Mouse (Mus musculus): Measurements from ENCODE around the gene Golt1b. TPM values are rescaled to one million over a fixed set of nuclear protein-coding genes. Genes with fewer than 3 reads are reported as not detected.
"Not testable (repeated sequence)": the region's sequence is repeated elsewhere in the genome, so short reads cannot be mapped to it uniquely, and the experiment has no call there.

The Golt1b gene
- total RNA-seq (2022), result 10 to 100 TPM; 13.9 to 18.7 (median 15.4) TPM

DNA sequence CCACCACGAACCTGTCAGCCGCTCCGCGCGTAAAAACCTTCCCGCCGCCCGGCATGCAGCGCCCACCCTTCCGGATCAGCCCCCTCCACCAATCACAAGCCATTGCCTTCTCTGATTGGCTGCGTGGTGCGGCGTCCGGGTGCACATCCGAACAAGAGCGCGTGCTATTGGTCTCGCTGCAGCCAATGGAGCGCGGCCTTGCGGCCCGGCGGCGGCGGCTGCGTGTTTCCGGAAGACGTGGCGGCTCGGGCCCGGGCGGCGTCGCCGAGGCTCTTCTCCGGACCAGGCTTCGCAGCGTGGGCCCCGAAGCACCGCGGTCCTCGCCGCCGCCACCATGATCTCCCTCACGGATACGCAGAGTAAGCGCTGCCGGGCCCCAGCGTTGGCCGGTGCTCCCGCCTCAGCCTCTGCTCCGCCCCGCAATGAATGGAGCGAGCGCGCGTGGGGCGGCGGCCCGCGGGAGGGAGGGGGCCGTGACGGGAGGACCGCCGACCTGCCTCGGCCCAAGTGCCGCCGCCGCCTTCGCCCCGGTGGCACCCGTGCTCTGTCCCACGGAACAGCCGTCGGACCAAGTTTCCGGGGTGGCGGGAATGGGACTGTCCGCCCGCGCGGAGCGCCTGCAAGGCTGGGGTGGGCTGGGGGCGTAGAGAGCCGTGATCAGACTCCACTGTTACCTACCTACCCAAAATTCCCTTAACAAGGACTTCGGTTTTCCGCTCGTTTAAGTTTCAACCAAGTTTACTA is at the start of gene Golt1b, which contains the start of gene Recql:
Gene Golt1b, plus strand, starts transcription at position 211 of the 744 bp plus-strand sequence.
Gene Recql, minus strand, starts transcription at position 77 of the 744 bp plus-strand sequence.
- peak; percentile 98 for DNase-seq (ENCODE audit: low spot score)

DNA sequence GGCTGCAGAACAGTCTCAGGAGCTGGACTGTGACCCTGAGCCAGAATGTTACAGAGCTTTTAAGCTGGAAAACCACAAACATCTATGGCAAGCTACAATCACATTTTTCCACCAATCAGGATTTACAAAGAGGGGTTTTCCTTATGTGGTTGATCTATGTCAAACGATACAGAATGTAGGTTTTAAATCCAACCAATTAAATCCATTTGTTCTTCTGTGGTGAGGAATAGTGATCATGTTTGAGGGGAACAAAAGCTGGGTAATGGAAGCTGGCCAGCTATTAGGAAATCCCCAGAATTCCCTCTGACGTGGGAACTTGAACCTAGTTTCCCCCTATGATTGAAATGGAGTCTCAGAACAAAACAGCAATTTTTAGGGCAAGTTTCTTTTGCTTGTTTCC is 48.1 kb upstream of the Golt1b start:
- DNase-seq (ENCODE audit: low spot score), result no peak

DNA sequence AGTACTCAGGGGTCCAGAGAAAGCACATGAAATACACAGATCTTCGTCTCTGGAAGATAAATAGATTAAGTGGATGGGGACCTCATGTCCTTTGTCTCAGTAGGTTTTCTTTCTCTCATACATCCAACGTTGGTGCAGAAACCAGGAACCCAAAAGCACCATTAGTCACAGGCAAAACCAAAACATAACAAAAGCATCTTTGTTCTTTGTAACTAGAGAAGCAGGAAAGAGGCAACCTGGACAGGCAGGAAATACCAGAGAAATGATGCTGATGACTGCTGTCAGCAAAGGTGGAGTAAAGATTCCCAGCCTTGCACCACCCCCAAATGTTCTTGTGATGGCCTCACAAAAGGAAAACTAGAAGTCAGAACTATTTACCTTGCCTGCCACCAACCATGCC is 47.4 kb upstream of the Golt1b start:
- no peak for DNase-seq (ENCODE audit: low spot score)

DNA sequence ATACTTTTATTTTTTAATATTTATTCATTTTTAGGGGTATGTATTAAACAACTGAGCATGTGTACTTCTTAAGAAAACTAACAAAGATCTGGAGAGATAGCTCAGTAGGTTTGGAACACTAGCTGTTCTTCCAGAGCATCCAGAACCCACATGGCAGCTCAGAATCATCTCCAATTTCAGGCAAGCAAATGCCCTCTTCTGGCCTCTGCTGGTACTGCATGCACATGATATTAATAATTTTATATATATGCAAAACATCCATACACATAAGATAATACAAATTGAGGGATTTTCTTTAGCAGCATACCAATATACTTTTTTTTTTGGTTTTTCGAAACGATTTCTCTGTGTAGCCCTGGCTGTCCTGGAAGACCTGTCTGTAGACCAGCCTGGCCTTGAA is 43.5 kb upstream of the Golt1b start:
- DNase-seq (ENCODE audit: low spot score), result peak; percentile 7

DNA sequence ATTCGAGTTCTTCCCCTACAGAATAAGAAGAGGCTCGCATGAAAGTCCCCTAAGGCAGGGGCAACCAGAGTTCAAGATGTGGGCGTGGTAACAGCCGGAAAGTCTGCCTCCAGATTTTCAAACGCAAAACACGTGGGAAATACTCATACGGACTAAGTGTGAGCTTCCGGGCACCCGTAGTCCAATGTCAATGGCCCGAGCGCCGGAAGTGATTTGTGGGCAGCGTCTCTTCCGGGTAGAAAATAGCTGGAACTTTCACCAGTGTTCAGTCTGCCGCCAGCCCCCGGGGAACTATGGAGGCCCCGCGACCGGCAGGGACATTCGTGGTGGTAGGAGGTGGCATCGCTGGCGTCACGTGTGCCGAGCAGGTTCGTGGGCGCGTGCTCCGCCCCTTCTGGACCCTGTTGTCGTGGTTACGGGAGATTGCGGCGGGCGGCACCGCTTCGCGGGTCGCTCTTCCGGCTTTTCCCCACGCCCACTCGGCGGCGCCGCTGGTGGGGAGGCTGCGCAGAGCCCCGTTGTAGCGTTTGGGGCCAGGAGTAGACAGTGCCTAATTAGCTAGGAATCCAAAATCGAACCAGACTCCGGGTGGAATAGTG is 41.5 kb upstream of the Golt1b start, which contains the start of gene Pyroxd1:
Gene Pyroxd1, plus strand, starts transcription at position 215 of the 599 bp plus-strand sequence.
- peak; percentile 84 for DNase-seq (ENCODE audit: low spot score)

DNA sequence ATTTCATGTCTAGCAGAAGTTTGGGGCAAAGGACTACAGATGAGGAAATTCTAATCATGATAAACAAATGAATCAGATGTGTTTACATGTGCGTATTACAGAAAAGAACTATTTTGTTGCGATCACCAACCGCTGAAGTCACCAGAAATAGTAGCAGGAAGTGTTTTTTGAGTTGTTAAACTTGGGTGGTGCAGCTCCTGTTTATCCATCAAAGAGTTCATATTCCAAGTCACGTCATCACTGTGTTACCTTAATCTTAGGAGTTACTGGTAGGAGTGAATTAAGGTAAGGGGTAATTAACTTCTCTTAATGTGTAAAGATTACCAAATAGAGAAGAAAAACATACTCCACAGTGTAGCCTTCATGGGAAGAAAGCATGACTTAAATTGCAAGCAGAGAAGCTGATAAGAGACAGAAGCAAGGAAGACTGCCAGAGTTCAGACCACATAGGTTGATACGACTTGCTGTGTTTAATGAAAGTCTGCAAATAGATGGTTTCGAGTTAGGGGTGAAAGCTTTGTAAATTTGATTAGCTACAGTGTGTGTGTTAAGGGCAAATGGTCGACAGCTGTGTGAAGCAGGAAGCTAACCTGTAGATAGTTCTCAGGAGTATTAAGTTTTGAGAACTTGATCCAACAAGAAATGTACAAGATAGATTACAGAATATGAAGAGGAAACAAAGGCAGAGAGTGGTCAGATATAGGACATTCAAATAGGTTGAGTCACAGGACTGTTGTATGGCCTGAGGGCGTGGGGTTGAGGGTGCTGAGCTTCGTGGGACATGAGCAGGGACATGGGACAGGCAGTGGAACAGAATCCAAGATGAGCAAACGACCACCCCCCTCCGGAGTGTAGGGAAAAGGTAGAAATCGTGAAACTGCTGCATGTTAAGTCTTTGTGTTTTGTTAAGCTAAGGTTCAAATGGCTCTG is 40.6 kb upstream of the Golt1b start:
- no peak for DNase-seq (ENCODE audit: low spot score)

DNA sequence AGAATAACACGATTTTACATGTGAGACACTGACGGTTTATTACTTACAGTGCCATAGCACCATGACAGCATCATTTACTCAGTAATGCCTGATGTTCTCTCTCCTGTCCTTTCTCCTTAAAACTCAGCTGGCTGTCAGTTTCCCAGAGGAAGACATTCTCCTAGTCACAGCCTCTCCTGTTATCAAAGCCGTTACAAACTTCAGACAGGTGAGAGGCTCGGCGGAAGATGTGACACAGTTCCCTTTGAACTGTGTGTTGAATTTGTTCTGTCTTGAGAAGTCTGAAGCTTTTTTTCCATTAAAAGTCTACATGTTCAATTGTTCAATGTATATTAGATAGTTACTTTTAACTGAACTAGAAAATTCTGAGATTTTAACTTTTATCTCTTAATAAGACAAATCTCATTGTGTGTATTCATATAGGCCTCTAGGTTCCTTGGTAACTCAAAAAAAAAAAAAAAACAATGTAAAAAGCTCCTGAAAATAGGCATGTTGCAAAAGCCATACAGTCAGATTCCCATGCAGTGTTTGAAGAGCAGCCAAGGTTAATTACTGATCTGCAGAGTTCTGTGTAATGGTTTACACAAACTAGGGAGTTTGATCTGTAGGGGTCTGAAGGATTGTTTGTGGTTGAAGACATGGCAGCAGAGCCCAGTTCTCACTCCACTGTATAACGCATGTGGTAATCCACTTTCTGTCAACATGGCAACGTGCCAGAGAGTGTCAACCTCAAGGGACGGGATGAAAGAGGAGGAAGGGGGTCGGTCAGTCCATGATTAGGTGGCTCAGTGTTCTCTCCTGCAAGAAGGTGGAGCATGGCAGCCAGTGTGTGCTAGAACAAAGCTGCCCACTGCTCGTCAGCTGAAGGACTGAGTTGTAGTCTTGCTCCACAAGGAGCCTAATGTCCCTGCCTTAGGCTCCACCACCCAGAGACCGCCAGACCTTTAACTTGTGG is 39.3 kb upstream of the Golt1b start:
- no peak for DNase-seq (ENCODE audit: low spot score)

DNA sequence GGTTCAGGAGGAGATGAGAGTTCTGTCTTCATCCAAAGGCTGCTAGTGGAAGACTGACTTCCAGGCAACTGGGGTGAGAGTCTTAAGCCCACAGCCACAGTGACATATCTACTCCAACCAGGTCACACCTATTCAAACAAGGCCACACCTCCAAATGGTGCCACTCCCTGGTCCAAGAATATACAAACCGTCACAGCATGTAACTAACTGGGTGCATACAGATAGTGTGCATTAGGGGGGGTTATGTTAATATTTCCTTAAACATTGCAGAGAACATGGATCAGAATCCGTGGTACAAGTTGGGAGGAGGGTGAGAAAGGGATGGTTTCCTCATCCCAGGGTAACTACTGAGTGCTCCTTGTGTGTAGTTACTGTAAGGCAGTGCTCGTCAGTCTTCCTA is 34.9 kb upstream of the Golt1b start:
- DNase-seq (ENCODE audit: low spot score), result not testable (repeated sequence)

DNA sequence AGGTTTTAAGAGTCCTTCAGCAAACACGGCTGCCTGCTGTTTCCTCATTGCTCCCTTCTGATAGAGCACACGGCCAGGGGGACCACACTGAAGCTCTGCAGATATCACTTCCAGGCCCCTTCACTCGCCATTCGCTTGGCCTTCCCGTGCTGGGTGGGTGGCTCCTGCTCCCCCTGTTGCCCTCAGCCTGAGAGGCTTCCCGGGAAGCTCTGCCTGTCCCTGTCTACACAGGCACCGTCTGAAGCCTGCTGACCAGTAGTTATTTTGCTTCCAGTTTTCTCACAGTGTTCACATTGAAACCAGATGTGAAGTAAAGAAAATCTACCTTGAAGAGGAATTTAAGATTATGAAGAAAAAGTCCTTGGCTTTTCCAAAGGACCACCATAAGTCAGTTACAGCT is 29.9 kb upstream of the Golt1b start:
- no peak for DNase-seq (ENCODE audit: low spot score)

DNA sequence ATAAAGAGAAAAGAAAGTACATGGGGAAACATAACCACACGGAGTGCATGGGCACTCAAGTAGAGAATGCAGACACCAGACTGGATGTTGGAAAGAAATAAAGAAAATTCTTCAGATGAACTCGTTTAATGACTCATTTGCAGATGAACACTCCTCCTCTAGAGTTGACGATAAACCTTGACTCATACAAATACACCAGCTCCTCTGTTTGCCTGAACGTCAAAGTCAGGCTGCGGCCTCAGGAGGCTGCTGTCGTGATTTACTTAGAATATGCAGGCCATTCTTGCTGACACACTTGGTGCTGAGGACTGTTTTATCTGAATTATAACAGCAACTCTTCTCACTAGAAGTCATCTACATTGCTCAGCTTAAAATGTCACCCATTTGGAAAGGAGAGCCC is 25.0 kb upstream of the Golt1b start:
- DNase-seq (ENCODE audit: low spot score), result no peak

DNA sequence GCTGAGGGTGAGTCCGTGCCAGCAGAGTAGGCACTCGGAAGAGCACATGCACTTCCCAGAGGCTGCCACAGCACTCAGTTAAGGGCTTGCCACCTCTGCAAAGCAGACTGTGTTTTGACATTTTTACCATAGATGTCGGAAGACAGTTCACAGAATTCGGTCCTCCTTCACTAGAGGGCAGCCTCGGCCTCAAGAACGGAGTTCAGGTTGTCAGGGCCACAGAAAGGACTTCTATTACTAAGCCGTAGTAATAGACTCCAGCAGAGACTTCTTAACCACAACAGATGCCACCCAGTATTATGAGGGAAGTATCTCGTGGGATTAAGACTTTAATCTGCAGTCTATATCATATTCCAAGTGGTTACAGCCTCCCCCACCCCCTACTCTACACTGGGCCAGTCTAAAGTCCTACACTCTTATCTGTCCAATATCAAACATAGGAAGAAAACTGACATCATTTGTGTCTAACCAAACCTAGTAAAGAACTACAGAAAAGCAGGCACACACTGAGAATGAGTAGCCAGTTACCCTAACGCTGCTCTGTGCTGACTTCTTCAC is 23.9 kb upstream of the Golt1b start:
- DNase-seq (ENCODE audit: low spot score), result no peak

DNA sequence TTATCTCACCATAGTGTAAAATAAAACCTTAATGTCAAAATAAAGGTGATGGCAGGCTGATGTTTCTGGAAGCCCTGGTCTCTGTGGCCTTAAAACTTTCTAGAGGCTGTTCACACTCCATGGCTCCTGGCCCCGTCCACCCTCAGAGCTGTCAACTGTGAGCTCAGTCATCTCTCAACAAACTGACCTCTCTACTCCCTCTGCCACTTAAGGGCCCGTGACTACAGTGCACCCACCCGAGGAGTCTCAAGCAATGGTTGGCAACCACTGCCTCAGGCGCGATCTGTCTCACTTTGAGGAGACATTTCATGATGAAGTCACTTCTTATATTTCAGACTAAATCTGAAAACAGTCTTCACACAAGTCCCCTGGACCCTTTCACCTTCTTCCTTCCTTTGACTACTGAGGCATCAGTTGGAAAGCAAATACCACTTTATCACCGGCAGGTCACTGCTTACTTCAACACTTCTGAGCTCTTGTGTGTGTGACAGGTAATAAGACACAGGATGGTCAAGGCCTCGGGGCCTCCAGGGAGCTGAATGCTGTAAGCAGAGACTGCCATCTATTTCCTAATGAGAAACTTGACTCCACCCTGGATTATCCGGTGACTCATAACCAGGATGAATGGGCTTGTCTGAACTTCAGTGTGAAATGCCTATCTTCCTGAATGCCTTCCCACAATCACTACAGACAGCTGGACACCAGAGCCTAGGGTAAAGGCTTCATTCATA is 21.1 kb upstream of the Golt1b start:
- DNase-seq (ENCODE audit: low spot score), result no peak

DNA sequence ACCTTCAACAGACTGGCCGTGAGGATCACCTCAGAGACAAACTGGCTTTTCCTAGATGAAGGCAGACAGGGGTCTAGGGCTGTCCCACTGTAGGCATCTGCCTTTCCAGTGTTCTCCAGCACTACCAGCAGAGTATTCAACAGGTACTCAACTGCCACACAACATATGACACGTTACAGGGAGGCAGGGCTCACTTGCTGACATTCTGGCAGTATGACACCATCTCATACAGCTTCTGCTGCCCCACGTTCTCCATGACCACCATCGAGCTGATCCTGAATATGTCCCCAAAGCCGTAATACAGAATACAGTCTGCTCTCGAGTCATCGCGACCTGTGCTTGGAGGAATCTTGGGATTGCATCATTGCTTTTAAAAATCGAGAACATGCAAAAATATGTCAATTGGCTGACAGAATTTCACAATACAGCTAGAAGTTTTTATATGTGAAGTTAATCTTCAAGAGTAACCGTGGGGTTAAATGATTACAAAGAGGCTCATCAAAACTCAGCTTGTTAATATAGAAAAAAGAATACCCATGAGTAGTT is 20.5 kb upstream of the Golt1b start:
- no peak for DNase-seq (ENCODE audit: low spot score)

DNA sequence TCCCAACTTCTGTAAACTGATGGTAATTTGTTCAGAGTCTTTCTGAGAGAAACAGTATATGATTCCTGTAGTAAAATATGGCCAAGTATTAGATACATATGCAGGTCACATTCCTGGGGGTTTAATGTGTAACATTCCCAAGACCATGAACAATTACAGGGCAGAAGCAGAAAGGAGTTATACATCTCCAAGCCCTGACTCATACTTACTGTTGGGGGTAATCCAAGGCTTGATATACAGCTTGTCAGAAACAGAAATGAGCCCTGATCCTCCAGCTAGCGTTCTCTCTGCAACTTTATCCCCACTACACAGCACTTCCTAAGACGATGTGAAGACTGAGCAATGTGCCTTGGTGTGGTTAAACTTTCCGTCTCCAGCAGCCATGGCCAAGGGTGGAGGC is 19.5 kb upstream of the Golt1b start:
- DNase-seq (ENCODE audit: low spot score), result no peak

DNA sequence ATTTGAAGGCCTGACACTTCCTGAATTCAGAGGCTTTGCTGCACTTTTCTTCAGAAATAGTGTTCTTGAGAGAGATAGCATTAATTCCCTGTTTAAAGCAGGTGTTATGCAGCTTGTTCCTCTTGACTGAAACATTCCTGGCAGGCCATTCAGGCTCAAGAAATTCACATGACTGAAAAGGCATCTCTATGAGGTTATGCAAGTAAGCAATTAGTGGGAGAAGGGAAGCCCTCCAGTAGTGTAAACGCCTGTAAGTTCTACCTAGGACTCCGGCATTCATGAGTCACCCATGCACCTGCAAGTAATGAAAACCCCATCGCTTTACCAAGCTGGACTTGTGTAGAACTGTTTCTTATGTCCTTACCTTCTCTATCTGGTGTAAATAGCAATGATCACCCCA is 17.5 kb upstream of the Golt1b start:
- DNase-seq (ENCODE audit: low spot score), result no peak

DNA sequence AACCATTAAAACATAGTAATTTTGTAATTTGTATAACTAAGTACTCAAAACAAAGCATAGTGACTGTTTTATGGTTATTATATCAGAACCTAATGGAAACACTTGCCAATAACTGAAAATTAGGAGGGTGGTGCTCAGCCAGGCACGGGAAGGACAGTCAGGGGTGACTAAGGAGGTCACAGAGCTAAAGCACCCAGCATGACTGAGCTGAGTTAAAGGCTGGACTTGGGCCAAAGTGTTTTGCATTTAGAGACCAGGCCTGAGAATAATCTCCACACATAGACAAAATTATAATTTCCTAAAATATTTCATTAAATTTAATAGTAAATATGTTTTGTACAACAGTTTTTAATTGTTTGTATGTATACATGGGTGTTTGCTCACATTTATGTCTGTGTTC is 9.9 kb upstream of the Golt1b start:
- no peak for DNase-seq (ENCODE audit: low spot score)

DNA sequence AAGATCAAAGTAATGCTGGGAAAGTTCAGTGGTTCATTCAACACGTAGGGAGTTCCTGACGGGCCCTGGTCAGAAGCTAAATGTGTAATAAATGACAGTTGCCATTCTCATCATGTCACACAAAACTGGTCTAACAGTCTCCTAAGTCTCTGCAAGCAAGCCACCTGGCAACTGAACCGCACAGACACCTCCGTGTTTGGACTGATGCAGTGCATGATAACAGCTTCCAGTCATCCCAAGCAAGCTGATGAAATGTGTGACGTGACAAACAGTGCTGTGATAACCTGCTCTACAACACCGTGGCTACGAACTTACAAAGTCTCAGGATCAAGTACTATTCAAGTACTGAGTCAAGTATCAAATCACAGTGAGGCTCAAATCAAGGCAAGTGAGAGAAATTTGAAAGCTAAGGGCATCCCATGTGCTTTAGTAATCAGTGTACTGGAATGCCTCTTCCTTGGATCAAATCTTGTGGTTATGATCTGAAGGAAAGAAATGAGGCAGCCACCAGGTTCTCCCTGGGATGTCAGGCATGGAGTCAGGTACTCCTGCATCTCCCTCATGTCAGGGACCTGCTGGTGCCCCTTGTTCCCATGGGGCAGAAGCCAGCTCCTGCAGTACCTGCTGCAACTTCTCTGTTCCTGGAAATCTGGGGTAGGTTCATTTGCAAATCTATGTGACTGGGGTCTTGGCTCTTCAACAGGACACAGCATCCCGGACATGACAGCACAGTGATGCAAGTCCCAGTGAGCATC is 8.3 kb upstream of the Golt1b start:
- DNase-seq (ENCODE audit: low spot score), result no peak

DNA sequence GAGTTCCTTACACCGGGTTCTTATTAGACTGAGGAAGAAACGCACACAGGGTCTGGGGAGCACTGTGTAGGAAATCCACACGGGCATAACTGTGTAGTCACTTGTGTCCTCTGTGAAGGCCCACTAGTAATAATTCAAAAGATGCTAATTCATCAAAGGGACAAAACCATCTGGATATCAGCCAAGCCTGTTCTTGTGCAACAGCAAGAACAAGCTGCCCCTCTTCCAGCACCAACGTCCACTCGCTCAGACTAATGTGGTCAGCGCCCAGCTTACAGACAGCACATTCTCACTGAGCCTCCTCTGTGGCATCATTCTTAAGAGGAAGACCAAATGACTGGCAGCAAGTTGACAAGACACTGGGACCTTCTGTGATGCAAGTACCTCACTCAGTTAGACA is 7.1 kb upstream of the Golt1b start:
- DNase-seq (ENCODE audit: low spot score), result no peak

DNA sequence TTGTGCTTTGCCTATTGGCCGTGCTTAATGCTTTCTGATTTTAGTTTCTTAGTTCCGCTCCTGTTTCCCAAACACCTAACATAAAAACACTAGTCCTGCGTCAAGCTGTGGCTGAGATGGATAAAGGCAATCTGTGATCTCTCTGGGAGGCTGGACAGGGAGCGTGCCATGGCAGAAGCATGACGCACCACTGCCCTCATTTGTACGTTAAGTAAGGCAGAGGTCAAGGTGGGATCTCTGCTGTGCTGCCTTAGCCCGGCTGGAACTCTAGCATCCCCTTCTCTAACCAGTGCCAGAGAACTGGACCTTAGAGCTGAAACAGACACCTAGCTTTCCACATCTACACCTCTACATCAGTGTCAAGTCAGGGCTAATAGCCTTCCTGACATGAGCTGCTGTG is 5.4 kb upstream of the Golt1b start:
- no peak for DNase-seq (ENCODE audit: low spot score)

Measured in heart, adult 8-10 months (tissue).